Mouse (Mus musculus) embryo, embryonic 9.5 days (tissue): Measurements from ENCODE around the gene Kcnip4.

ENCODE experiments used
- DNase-seq: peaks from one replicate; pipeline ENCODE4 v3.0.0-alpha.2; 2017; ENCODE audit errors: extremely low spot score

The Kcnip4 gene

GRCm38 (mm10) chr5:49247081-49247480 is 277.6 kb downstream of the Kcnip4 start:
- no peak for DNase-seq

- DNase-seq: no peak
Observed at GRCm38 (mm10) chr5:49244414-49244813, 280.3 kb downstream of the Kcnip4 start.

GRCm38 (mm10) chr5:49241708-49242107 is 283.0 kb downstream of the Kcnip4 start:
- no peak for DNase-seq

GRCm38 (mm10) chr5:49201164-49201756 is 323.4 kb downstream of the Kcnip4 start:
- no peak for DNase-seq

- no peak for DNase-seq
Observed at GRCm38 (mm10) chr5:49188236-49188635, 336.5 kb downstream of the Kcnip4 start.

GRCm38 (mm10) chr5:49150116-49150811 is 374.4 kb downstream of the Kcnip4 start:
- DNase-seq: no peak

- DNase-seq: no peak
Observed at GRCm38 (mm10) chr5:49149684-49150083, 375.0 kb downstream of the Kcnip4 start.

GRCm38 (mm10) chr5:49095432-49095831 is 429.3 kb downstream of the Kcnip4 start:
- no peak for DNase-seq

- DNase-seq: no peak
Observed at GRCm38 (mm10) chr5:49094945-49095344, 429.8 kb downstream of the Kcnip4 start.

- DNase-seq: no peak
Observed at GRCm38 (mm10) chr5:49094306-49094705, 430.4 kb downstream of the Kcnip4 start.

- DNase-seq: peak; percentile 77
Observed at GRCm38 (mm10) chr5:49090122-49090680, 434.5 kb downstream of the Kcnip4 start.

GRCm38 (mm10) chr5:49065646-49066045 is 459.1 kb downstream of the Kcnip4 start:
- no peak for DNase-seq

- no peak for DNase-seq
Observed at GRCm38 (mm10) chr5:49058926-49059325, 465.8 kb downstream of the Kcnip4 start.

- no peak for DNase-seq
Observed at GRCm38 (mm10) chr5:49057636-49058340, 466.9 kb downstream of the Kcnip4 start.

GRCm38 (mm10) chr5:49047960-49048359 is 476.7 kb downstream of the Kcnip4 start:
- no peak for DNase-seq

- no peak for DNase-seq
Observed at GRCm38 (mm10) chr5:49041259-49041845, 483.4 kb downstream of the Kcnip4 start.

GRCm38 (mm10) chr5:48997359-48997758 is 527.3 kb downstream of the Kcnip4 start:
- no peak for DNase-seq

- DNase-seq: no peak
Observed at GRCm38 (mm10) chr5:48989145-48989659, 535.5 kb downstream of the Kcnip4 start.

GRCm38 (mm10) chr5:48942378-48943088 is 582.2 kb downstream of the Kcnip4 start:
- DNase-seq: no peak

GRCm38 (mm10) chr5:48931881-48932280 is 592.8 kb downstream of the Kcnip4 start:
- DNase-seq: no peak

GRCm38 (mm10) chr5:48890216-48890615 is 634.5 kb downstream of the Kcnip4 start:
- DNase-seq: no peak
